Mouse (Mus musculus) liver, embryonic 12.5 days (tissue): ENCODE results near the gene Nfix. TPM values are rescaled to one million over a fixed set of nuclear protein-coding genes. Genes with fewer than 3 reads are reported as not detected.
A peak's percentile ranks its signal among the peaks of the same experiment; 100 is the strongest.

Experiments used
- ATAC-seq: fragments of 200-750 bp; cut with Nextera tagmentation; 2 replicates; pipeline ENCODE4 v1.8.0; 2017; ENCODE audit warnings: moderate number of reproducible peaks, mild to moderate bottlenecking, moderate library complexity
- H3K27ac ChIP-seq: fragments of 300-500 bp; sonication (generic); 2 replicates; pipeline ENCODE4 v1.5.1; 2016; ENCODE audit warnings: mild to moderate bottlenecking
- H3K27me3 ChIP-seq: fragments of 300-500 bp; sonication (generic); replicated peaks from 2 replicates; pipeline ENCODE4 v1.6.1; 2016; ENCODE audit warnings: mild to moderate bottlenecking, moderate library complexity
- H3K36me3 ChIP-seq: fragments of 300-500 bp; sonication (generic); 2 replicates; pipeline ENCODE4 v1.6.1; 2016; ENCODE audit warnings: mild to moderate bottlenecking, moderate library complexity
- H3K4me1 ChIP-seq: fragments of 300-500 bp; sonication (generic); 2 replicates; pipeline ENCODE4 v1.6.1; 2016
- H3K4me2 ChIP-seq: fragments of 300-500 bp; sonication (generic); 2 replicates; pipeline ENCODE4 v1.6.1; 2016; ENCODE audit warnings: mild to moderate bottlenecking, moderate library complexity
- H3K4me3 ChIP-seq: fragments of 300-500 bp; sonication (generic); 2 replicates; pipeline ENCODE4 v1.5.1; 2016; ENCODE audit warnings: mild to moderate bottlenecking, moderate library complexity
- H3K9ac ChIP-seq: fragments of 300-500 bp; sonication (generic); 2 replicates; pipeline ENCODE4 v1.6.1; 2016; ENCODE audit warnings: mild to moderate bottlenecking, moderate library complexity
- H3K9me3 ChIP-seq: fragments of 300-500 bp; sonication (generic); replicated peaks from 2 replicates; pipeline ENCODE4 v1.6.1; 2016; ENCODE audit warnings: mild to moderate bottlenecking, moderate library complexity
- WGBS: fragments of 180-500 bp; shearing (Covaris S2); methylation state at CpG from one replicate; pipeline ENCODE4 v1.1.7; 2016; ENCODE audit not compliant: insufficient replicate concordance; 5-methylcytosine and 5-hydroxymethylcytosine counted together
- polyA plus RNA-seq: library from polyadenylated mRNA; unstranded; fragments of >200 nt; fragmentation: Nextera tagmentation; extraction: Ambion mirVana; gene quantifications from 2 replicates; pipeline ENCODE4 v1.2.1, GENCODE M21; 2016

The Nfix gene
- polyA plus RNA-seq, 1 experiment from 2014 or later: 2.8 TPM

GRCm38 (mm10) chr8:84711312-84711711 is 88.8 kb downstream of the Nfix start:
- Histone ChIP-seq H3K9ac (no peak overlapping the region), H3K9me3 (no peaks in the 10 kb centered on the region), H3K36me3 (no peaks in the 10 kb centered on the region), H3K27ac (peak overlapping the region; percentile 2), H3K27me3 (peaks cover 69% of the 10 kb centered on the region), H3K4me3 (no peak overlapping the region), H3K4me1 (peaks cover 65% of the 10 kb centered on the region), H3K4me2 (no peak overlapping the region)
- ATAC-seq: no peak
- WGBS: 65% methylated on average over 3 of the region's 3 CpGs

GRCm38 (mm10) chr8:84709931-84710330 is 90.2 kb downstream of the Nfix start:
- ATAC-seq: no peak
- H3K27me3 ChIP-seq: peaks cover 64% of the 10 kb centered on the region
- 88% methylated on average over 1 of the region's 1 CpGs for WGBS
- no peak overlapping the region for H3K4me3 ChIP-seq
- peaks cover 68% of the 10 kb centered on the region for H3K4me1 ChIP-seq
- H3K9ac ChIP-seq: no peak overlapping the region
- peak overlapping the region; percentile 32; the same call in 1 of the 2 replicates for H3K27ac ChIP-seq
- H3K36me3 ChIP-seq: no peaks in the 10 kb centered on the region
- H3K9me3 ChIP-seq: no peaks in the 10 kb centered on the region
- H3K4me2 ChIP-seq: no peak overlapping the region

GRCm38 (mm10) chr8:84708774-84709475 is 91.2 kb downstream of the Nfix start:
- H3K27ac ChIP-seq: no peak overlapping the region
- no peaks in the 10 kb centered on the region for H3K9me3 ChIP-seq
- WGBS: 18% methylated on average over 12 of the region's 12 CpGs
- H3K4me3 ChIP-seq: 0 out of 2 replicates have a peak overlapping the region, but pooled peaks have one; percentile 7
- peaks cover 78% of the 10 kb centered on the region for H3K4me1 ChIP-seq
- ATAC-seq: peak; percentile 59
- H3K9ac ChIP-seq: peak overlapping the region; percentile 80; the same call in 1 of the 2 replicates
- peaks cover 5% of the 10 kb centered on the region for H3K36me3 ChIP-seq
- H3K4me2 ChIP-seq: peak overlapping the region; percentile 96
- H3K27me3 ChIP-seq: peaks cover 54% of the 10 kb centered on the region

- WGBS: 9% methylated on average over 15 of the region's 15 CpGs
- Histone ChIP-seq H3K9me3 (no peaks in the 10 kb centered on the region), H3K36me3 (peaks cover 14% of the 10 kb centered on the region), H3K27ac (peak overlapping the region; percentile 83), H3K4me2 (peak overlapping the region; percentile 96), H3K27me3 (peaks cover 48% of the 10 kb centered on the region), H3K9ac (peak overlapping the region; percentile 80), H3K4me3 (peak overlapping the region; percentile 58), H3K4me1 (peaks cover 78% of the 10 kb centered on the region)
- peak; percentile 1; the same call in 1 of the 2 replicates for ATAC-seq
Measured at GRCm38 (mm10) chr8:84708071-84708541, 92.0 kb downstream of the Nfix start.

GRCm38 (mm10) chr8:84707267-84707883 is 92.8 kb downstream of the Nfix start:
- peak; percentile 44 for ATAC-seq
- Histone ChIP-seq H3K4me1 (peaks cover 75% of the 10 kb centered on the region), H3K9ac (peak overlapping the region; percentile 80), H3K36me3 (peaks cover 21% of the 10 kb centered on the region), H3K4me2 (peak overlapping the region; percentile 96), H3K9me3 (no peaks in the 10 kb centered on the region), H3K4me3 (peak overlapping the region; percentile 58), H3K27me3 (peaks cover 47% of the 10 kb centered on the region), H3K27ac (peak overlapping the region; percentile 83)
- under 1% methylated on average over 22 of the region's 22 CpGs for WGBS

GRCm38 (mm10) chr8:84706610-84707266 is 93.4 kb downstream of the Nfix start:
- peaks cover 22% of the 10 kb centered on the region for H3K36me3 ChIP-seq
- ATAC-seq: no peak
- H3K27me3 ChIP-seq: peaks cover 43% of the 10 kb centered on the region
- WGBS: 1% methylated on average over 45 of the region's 45 CpGs
- H3K4me1 ChIP-seq: peaks cover 68% of the 10 kb centered on the region
- peak overlapping the region; percentile 83 for H3K27ac ChIP-seq
- peak overlapping the region; percentile 80 for H3K9ac ChIP-seq
- peak overlapping the region; percentile 58 for H3K4me3 ChIP-seq
- no peaks in the 10 kb centered on the region for H3K9me3 ChIP-seq
- peak overlapping the region; percentile 96 for H3K4me2 ChIP-seq

- ATAC-seq: no peak
- Histone ChIP-seq H3K27ac (peak overlapping the region; percentile 97), H3K9ac (peak overlapping the region; percentile 97), H3K4me3 (peak overlapping the region; percentile 83), H3K4me2 (peak overlapping the region; percentile 96), H3K9me3 (no peaks in the 10 kb centered on the region), H3K4me1 (peaks cover 72% of the 10 kb centered on the region), H3K36me3 (peaks cover 22% of the 10 kb centered on the region), H3K27me3 (peaks cover 41% of the 10 kb centered on the region)
- WGBS: under 1% methylated on average over 12 of the region's 12 CpGs
Measured at GRCm38 (mm10) chr8:84705960-84706359, 94.2 kb downstream of the Nfix start.

- H3K4me3 ChIP-seq: peak overlapping the region; percentile 83
- peak; percentile 6; the same call in 1 of the 2 replicates for ATAC-seq
- 2% methylated on average over 59 of the region's 61 CpGs for WGBS
- H3K36me3 ChIP-seq: peaks cover 25% of the 10 kb centered on the region
- H3K27me3 ChIP-seq: peaks cover 39% of the 10 kb centered on the region
- peak overlapping the region; percentile 96 for H3K4me2 ChIP-seq
- H3K9ac ChIP-seq: peak overlapping the region; percentile 97
- peak overlapping the region; percentile 97 for H3K27ac ChIP-seq
- H3K4me1 ChIP-seq: peaks cover 80% of the 10 kb centered on the region
- no peaks in the 10 kb centered on the region for H3K9me3 ChIP-seq
Measured at GRCm38 (mm10) chr8:84704867-84705831, 95.0 kb downstream of the Nfix start.

GRCm38 (mm10) chr8:84704356-84704755 is 95.8 kb downstream of the Nfix start:
- 2% methylated on average over 16 of the region's 16 CpGs for WGBS
- peaks cover 39% of the 10 kb centered on the region for H3K27me3 ChIP-seq
- ATAC-seq: peak; percentile 36

GRCm38 (mm10) chr8:84703466-84704249 is 96.5 kb downstream of the Nfix start:
- WGBS: 2% methylated on average over 38 of the region's 38 CpGs
- peaks cover 36% of the 10 kb centered on the region for H3K36me3 ChIP-seq
- peak overlapping the region; percentile 97 for H3K9ac ChIP-seq
- H3K27me3 ChIP-seq: peaks cover 35% of the 10 kb centered on the region
- peak overlapping the region; percentile 83 for H3K4me3 ChIP-seq
- no peak for ATAC-seq
- H3K9me3 ChIP-seq: no peaks in the 10 kb centered on the region
- peak overlapping the region; percentile 97 for H3K27ac ChIP-seq
- H3K4me2 ChIP-seq: peak overlapping the region; percentile 96
- peaks cover 84% of the 10 kb centered on the region for H3K4me1 ChIP-seq

More at GRCm38 (mm10) chr8:84704356-84704755, 95.8 kb downstream of the Nfix start:
- Histone ChIP-seq H3K9me3 (no peaks in the 10 kb centered on the region), H3K4me2 (peak overlapping the region; percentile 96), H3K4me1 (peaks cover 84% of the 10 kb centered on the region), H3K36me3 (peaks cover 29% of the 10 kb centered on the region), H3K9ac (peak overlapping the region; percentile 97), H3K27ac (peak overlapping the region; percentile 97), H3K4me3 (peak overlapping the region; percentile 83)
